11 mouse cellular contexts compared by ENCODE assay signal in genomic region chr4:109433641-109434040, GRCm38 (mm10). TPM values are rescaled to one million over a fixed set of nuclear protein-coding genes. Genes with fewer than 3 reads are reported as not detected.
DNase-seq lines count a peak whose midpoint lies in the region; ATAC-seq and TF ChIP-seq lines count a peak whose summit lies in the region.
"Had no signal": no experiment of that assay in that cellular context is flagged by ENCODE, and none has a peak within 500 bp of the region (broad histone marks: within the 10 kb centered on the region; RNA-seq: fewer than 3 reads in every experiment).

No protein-coding gene starts in this region.

- no peaks in the 10 kb centered on the region for H3K9me3 ChIP-seq in limb, embryonic 15.5 days
- H3K9me3 ChIP-seq: embryonic facial prominence, embryonic 13.5 days; midbrain, embryonic 12.5 days had no signal

- no peak overlapping the region for H3K4me2 ChIP-seq in limb, embryonic 15.5 days
- H3K4me2 ChIP-seq: embryonic facial prominence, embryonic 13.5 days; midbrain, embryonic 12.5 days had no signal

- no peak for ATAC-seq in limb, embryonic 15.5 days (ENCODE audit: insufficient number of reproducible peaks, low FRiP score, low TSS enrichment, low read depth)
- ATAC-seq in erythroblast, adult 5-6 weeks (replicated peaks; ENCODE audit: low FRiP score, poor library complexity, severe bottlenecking): no peak
- ATAC-seq in activated CD4-positive, CD25-positive, alpha-beta regulatory T cell, adult 4 months: no peak

- no peak overlapping the region for H3K27ac ChIP-seq in cerebellum, adult 2 months (ENCODE audit: insufficient read depth, low read length)
- 0 out of 2 replicates have a peak overlapping the region, but pooled peaks have one; percentile 11 for H3K27ac ChIP-seq in limb, embryonic 15.5 days
- H3K27ac ChIP-seq: embryonic facial prominence, embryonic 13.5 days; left cerebral cortex, adult 2 months; midbrain, embryonic 12.5 days had no signal

- TF ChIP-seq POLR2A in cerebellum, adult 2 months (IDR thresholded peaks at IDR 0.05; ENCODE audit: borderline replicate concordance, insufficient read depth, low read length): no peak

- H3K9ac ChIP-seq in limb, embryonic 15.5 days: no peak overlapping the region
- H3K9ac ChIP-seq: embryonic facial prominence, embryonic 13.5 days; midbrain, embryonic 12.5 days had no signal

- 30% methylated on average over 6 of the region's 6 CpGs for WGBS in cerebellum, adult 2 months
- WGBS in limb, embryonic 15.5 days: 52% methylated on average over 6 of the region's 6 CpGs

- H3K4me3 ChIP-seq in cerebellum, adult 2 months (replicated peaks; ENCODE audit: insufficient read depth, low read depth, low read length): no peak overlapping the region
- H3K4me3 ChIP-seq in limb, embryonic 15.5 days: no peak overlapping the region
- H3K4me3 ChIP-seq: embryonic facial prominence, embryonic 13.5 days; left cerebral cortex, adult 2 months; midbrain, embryonic 12.5 days had no signal

- peaks cover 7% of the 10 kb centered on the region; the same call in 1 of the 2 replicates for H3K4me1 ChIP-seq in cerebellum, adult 2 months (ENCODE audit: control insufficient read depth, insufficient read depth, low read length)
- H3K4me1 ChIP-seq in limb, embryonic 15.5 days: peaks cover 15% of the 10 kb centered on the region

- TF ChIP-seq CTCF in cerebellum, adult 2 months (IDR thresholded peaks at IDR 0.05; ENCODE audit: borderline replicate concordance, insufficient read depth, low read depth, low read length): no peak

- H3K36me3 ChIP-seq in limb, embryonic 15.5 days: no peaks in the 10 kb centered on the region
- H3K36me3 ChIP-seq: embryonic facial prominence, embryonic 13.5 days; midbrain, embryonic 12.5 days had no signal

- DNase-seq in cerebellum, adult 2 months: peak; percentile 39 to 61
- no peak for DNase-seq in cerebellum, adult 8-10 months
- DNase-seq in 416B (ENCODE audit: low read depth): peak; percentile 31
- DNase-seq in gastrocnemius, postnatal 10 days: peak; percentile 28
- DNase-seq in right cerebral cortex, postnatal 4 days: no peak

- H3K27me3 ChIP-seq in cerebellum, adult 2 months (ENCODE audit: control insufficient read depth, insufficient read depth, low read length): no peaks in the 10 kb centered on the region
- no peaks in the 10 kb centered on the region for H3K27me3 ChIP-seq in limb, embryonic 15.5 days
- H3K27me3 ChIP-seq: embryonic facial prominence, embryonic 13.5 days; midbrain, embryonic 12.5 days had no signal

RNA-seq across cellular contexts. Expression of gene Ttc39a, which starts 27.2 kb away (rescaled TPM):
- polyA plus RNA-seq in cerebellum, adult 2 months (2012; rRNA removed): 15.9 and 16.3 TPM in 2 replicates
- total RNA-seq in gastrocnemius, postnatal 10 days (2021): under 1 TPM; 0.66 to 0.81 TPM
- polyA plus RNA-seq in limb, embryonic 15.5 days (2015; fragmentation: Nextera tagmentation; extraction: Ambion mirVana): 3.2 and 4.0 TPM in 2 replicates
- 10.8 and 15.0 TPM in 2 replicates for total RNA-seq in erythroblast, adult 5-6 weeks (2015; ENCODE audit: low replicate concordance)
- total RNA-seq in erythroblast, adult 5-6 weeks (2017; ENCODE audit: low replicate concordance): 16.7 and 17.4 TPM in 2 replicates
- polyA plus RNA-seq in activated CD4-positive, CD25-positive, alpha-beta regulatory T cell, adult 4 months (2017; shearing (Covaris generic)): not detected

RNA-seq across cellular contexts. Expression of gene Rnf11, which starts 50.9 kb away (rescaled TPM):
- 145 and 161 TPM in 2 replicates for polyA plus RNA-seq in cerebellum, adult 2 months (2012; rRNA removed)
- total RNA-seq in gastrocnemius, postnatal 10 days (2021): 10 to 100 TPM; 91.5 to 96.9 TPM
- 40.0 and 47.4 TPM in 2 replicates for polyA plus RNA-seq in limb, embryonic 15.5 days (2015; fragmentation: Nextera tagmentation; extraction: Ambion mirVana)
- 174 and 177 TPM in 2 replicates for total RNA-seq in erythroblast, adult 5-6 weeks (2015; ENCODE audit: low replicate concordance)
- total RNA-seq in erythroblast, adult 5-6 weeks (2017; ENCODE audit: low replicate concordance): 241 and 315 TPM in 2 replicates
- polyA plus RNA-seq in activated CD4-positive, CD25-positive, alpha-beta regulatory T cell, adult 4 months (2017; shearing (Covaris generic)): 1 to 10 TPM; 4.4 to 6.9 TPM

Comparison
In these comparisons a context has a peak if more than half of its experiments do, and no peak if none do; other contexts are left out.
1. DNase-seq: peak in cerebellum, adult 2 months (2 of 2), 416B (single experiment) and gastrocnemius, postnatal 10 days (single experiment); none in cerebellum, adult 8-10 months (single experiment) and right cerebral cortex, postnatal 4 days (single experiment).